Mouse (Mus musculus): Measurements from ENCODE around the gene Enpp4. TPM values are rescaled to one million over a fixed set of nuclear protein-coding genes. Genes with fewer than 3 reads are reported as not detected.

The Enpp4 gene
- polyA plus RNA-seq, 1 experiment from 2014 or later = 6.9 TPM

GRCm38 (mm10) chr17:44136018-44136417 lies 30.4 kb upstream of the Enpp4 start:
- no peaks in the 10 kb centered on the region for H3K27me3 ChIP-seq (ENCODE audit: control insufficient read depth, insufficient read depth, low read length)
- 85% methylated on average over 8 of the region's 8 CpGs for WGBS
- ATAC-seq (ENCODE audit: low read depth) = no peak

GRCm38 (mm10) chr17:44134545-44134944 lies 28.9 kb upstream of the Enpp4 start:
- Histone ChIP-seq H3K4me1 (ENCODE audit: control insufficient read depth, insufficient read depth, low read length) (no peaks in the 10 kb centered on the region), H3K4me3 (ENCODE audit: low read depth, low read length) (no peak overlapping the region), H3K36me3 (ENCODE audit: control insufficient read depth, insufficient read depth, low read length) (no peaks in the 10 kb centered on the region), H3K9ac (replicated peaks; ENCODE audit: low read depth, low read length) (no peak overlapping the region), H3K4me2 (ENCODE audit: low read depth, low read length) (no peak overlapping the region), H3K27me3 (ENCODE audit: control insufficient read depth, insufficient read depth, low read length) (no peaks in the 10 kb centered on the region), H3K9me3 (ENCODE audit: control insufficient read depth, low read length) (no peaks in the 10 kb centered on the region), H3K27ac (ENCODE audit: low read depth, low read length) (no peak overlapping the region)
- 61% methylated on average over 9 of the region's 9 CpGs for WGBS
- ATAC-seq (ENCODE audit: low read depth) = no peak

More at GRCm38 (mm10) chr17:44136018-44136417, 30.4 kb upstream of the Enpp4 start:
- no peaks in the 10 kb centered on the region for H3K36me3 ChIP-seq (ENCODE audit: control insufficient read depth, insufficient read depth, low read length)
- no peak overlapping the region for H3K27ac ChIP-seq (ENCODE audit: low read depth, low read length)
- no peaks in the 10 kb centered on the region for H3K9me3 ChIP-seq (ENCODE audit: control insufficient read depth, low read length)
- no peak overlapping the region for H3K4me3 ChIP-seq (ENCODE audit: low read depth, low read length)
- no peaks in the 10 kb centered on the region for H3K4me1 ChIP-seq (ENCODE audit: control insufficient read depth, insufficient read depth, low read length)
- no peak overlapping the region for H3K4me2 ChIP-seq (ENCODE audit: low read depth, low read length)
- no peak overlapping the region for H3K9ac ChIP-seq (replicated peaks; ENCODE audit: low read depth, low read length)

- no peak overlapping the region for H3K27ac ChIP-seq (ENCODE audit: low read depth, low read length)
- H3K9ac ChIP-seq (replicated peaks; ENCODE audit: low read depth, low read length) = no peak overlapping the region
- H3K36me3 ChIP-seq (ENCODE audit: control insufficient read depth, insufficient read depth, low read length) = no peaks in the 10 kb centered on the region
- H3K4me2 ChIP-seq (ENCODE audit: low read depth, low read length) = no peak overlapping the region
- no peak for ATAC-seq (ENCODE audit: low read depth)
- 73% methylated on average over 6 of the region's 6 CpGs for WGBS
- H3K9me3 ChIP-seq (ENCODE audit: control insufficient read depth, low read length) = no peaks in the 10 kb centered on the region
- H3K4me1 ChIP-seq (ENCODE audit: control insufficient read depth, insufficient read depth, low read length) = no peaks in the 10 kb centered on the region
- H3K27me3 ChIP-seq (ENCODE audit: control insufficient read depth, insufficient read depth, low read length) = no peaks in the 10 kb centered on the region
- H3K4me3 ChIP-seq (ENCODE audit: low read depth, low read length) = no peak overlapping the region
These were observed 28.5 kb upstream of the Enpp4 start for GRCm38 (mm10) chr17:44134106-44134505.

GRCm38 (mm10) chr17:44130429-44130828 lies 24.8 kb upstream of the Enpp4 start:
- Histone ChIP-seq H3K36me3 (ENCODE audit: control insufficient read depth, insufficient read depth, low read length) (no peaks in the 10 kb centered on the region), H3K9ac (replicated peaks; ENCODE audit: low read depth, low read length) (no peak overlapping the region), H3K4me1 (ENCODE audit: control insufficient read depth, insufficient read depth, low read length) (no peaks in the 10 kb centered on the region), H3K4me3 (ENCODE audit: low read depth, low read length) (no peak overlapping the region), H3K9me3 (ENCODE audit: control insufficient read depth, low read length) (no peaks in the 10 kb centered on the region), H3K27me3 (ENCODE audit: control insufficient read depth, insufficient read depth, low read length) (no peaks in the 10 kb centered on the region), H3K27ac (ENCODE audit: low read depth, low read length) (no peak overlapping the region), H3K4me2 (ENCODE audit: low read depth, low read length) (no peak overlapping the region)
- ATAC-seq (ENCODE audit: low read depth) = no peak
- WGBS = 13% methylated on average over 7 of the region's 7 CpGs

GRCm38 (mm10) chr17:44129092-44129750 lies 23.6 kb upstream of the Enpp4 start:
- no peak for ATAC-seq (ENCODE audit: low read depth)
- Histone ChIP-seq H3K9me3 (ENCODE audit: control insufficient read depth, low read length) (no peaks in the 10 kb centered on the region), H3K4me1 (ENCODE audit: control insufficient read depth, insufficient read depth, low read length) (no peaks in the 10 kb centered on the region), H3K4me3 (ENCODE audit: low read depth, low read length) (no peak overlapping the region), H3K36me3 (ENCODE audit: control insufficient read depth, insufficient read depth, low read length) (no peaks in the 10 kb centered on the region), H3K27me3 (ENCODE audit: control insufficient read depth, insufficient read depth, low read length) (no peaks in the 10 kb centered on the region), H3K27ac (ENCODE audit: low read depth, low read length) (no peak overlapping the region), H3K4me2 (ENCODE audit: low read depth, low read length) (no peak overlapping the region), H3K9ac (replicated peaks; ENCODE audit: low read depth, low read length) (no peak overlapping the region)
- 87% methylated on average over 13 of the region's 13 CpGs for WGBS

GRCm38 (mm10) chr17:44121366-44122100 lies 15.9 kb upstream of the Enpp4 start:
- H3K9ac ChIP-seq (replicated peaks; ENCODE audit: low read depth, low read length) = no peak overlapping the region
- H3K36me3 ChIP-seq (ENCODE audit: control insufficient read depth, insufficient read depth, low read length) = no peaks in the 10 kb centered on the region
- no peaks in the 10 kb centered on the region for H3K27me3 ChIP-seq (ENCODE audit: control insufficient read depth, insufficient read depth, low read length)
- H3K4me1 ChIP-seq (ENCODE audit: control insufficient read depth, insufficient read depth, low read length) = no peaks in the 10 kb centered on the region
- no peak overlapping the region for H3K4me3 ChIP-seq (ENCODE audit: low read depth, low read length)
- 81% methylated on average over 12 of the region's 12 CpGs for WGBS
- no peaks in the 10 kb centered on the region for H3K9me3 ChIP-seq (ENCODE audit: control insufficient read depth, low read length)
- no peak overlapping the region for H3K4me2 ChIP-seq (ENCODE audit: low read depth, low read length)
- no peak overlapping the region for H3K27ac ChIP-seq (ENCODE audit: low read depth, low read length)
- no peak for ATAC-seq (ENCODE audit: low read depth)

GRCm38 (mm10) chr17:44118231-44118630 lies 12.6 kb upstream of the Enpp4 start:
- no peaks in the 10 kb centered on the region for H3K4me1 ChIP-seq (ENCODE audit: control insufficient read depth, insufficient read depth, low read length)
- H3K4me2 ChIP-seq (ENCODE audit: low read depth, low read length) = no peak overlapping the region
- 83% methylated on average over 4 of the region's 4 CpGs for WGBS
- ATAC-seq (ENCODE audit: low read depth) = no peak
- no peaks in the 10 kb centered on the region for H3K36me3 ChIP-seq (ENCODE audit: control insufficient read depth, insufficient read depth, low read length)
- no peak overlapping the region for H3K9ac ChIP-seq (replicated peaks; ENCODE audit: low read depth, low read length)
- H3K27ac ChIP-seq (ENCODE audit: low read depth, low read length) = no peak overlapping the region
- H3K27me3 ChIP-seq (ENCODE audit: control insufficient read depth, insufficient read depth, low read length) = no peaks in the 10 kb centered on the region
- H3K4me3 ChIP-seq (ENCODE audit: low read depth, low read length) = no peak overlapping the region
- H3K9me3 ChIP-seq (ENCODE audit: control insufficient read depth, low read length) = no peaks in the 10 kb centered on the region

- 80% methylated on average over 2 of the region's 2 CpGs for WGBS
- Histone ChIP-seq H3K9ac (replicated peaks; ENCODE audit: low read depth, low read length) (no peak overlapping the region), H3K27ac (ENCODE audit: low read depth, low read length) (no peak overlapping the region), H3K36me3 (ENCODE audit: control insufficient read depth, insufficient read depth, low read length) (no peaks in the 10 kb centered on the region), H3K4me2 (ENCODE audit: low read depth, low read length) (no peak overlapping the region), H3K27me3 (ENCODE audit: control insufficient read depth, insufficient read depth, low read length) (no peaks in the 10 kb centered on the region), H3K4me1 (ENCODE audit: control insufficient read depth, insufficient read depth, low read length) (no peaks in the 10 kb centered on the region), H3K9me3 (ENCODE audit: control insufficient read depth, low read length) (no peaks in the 10 kb centered on the region), H3K4me3 (ENCODE audit: low read depth, low read length) (no peak overlapping the region)
- no peak for ATAC-seq (ENCODE audit: low read depth)
These were observed 12.1 kb upstream of the Enpp4 start for GRCm38 (mm10) chr17:44117721-44118120.

- 84% methylated on average over 2 of the region's 2 CpGs for WGBS
- Histone ChIP-seq H3K9me3 (ENCODE audit: control insufficient read depth, low read length) (no peaks in the 10 kb centered on the region), H3K27ac (ENCODE audit: low read depth, low read length) (no peak overlapping the region), H3K9ac (replicated peaks; ENCODE audit: low read depth, low read length) (no peak overlapping the region), H3K4me1 (ENCODE audit: control insufficient read depth, insufficient read depth, low read length) (no peaks in the 10 kb centered on the region), H3K27me3 (ENCODE audit: control insufficient read depth, insufficient read depth, low read length) (no peaks in the 10 kb centered on the region), H3K36me3 (ENCODE audit: control insufficient read depth, insufficient read depth, low read length) (no peaks in the 10 kb centered on the region), H3K4me2 (ENCODE audit: low read depth, low read length) (no peak overlapping the region), H3K4me3 (ENCODE audit: low read depth, low read length) (no peak overlapping the region)
- no peak for ATAC-seq (ENCODE audit: low read depth)
These were observed 11.0 kb upstream of the Enpp4 start for GRCm38 (mm10) chr17:44116584-44116983.

Measured in neural tube, embryonic 14.5 days (tissue).